Mouse (Mus musculus) megakaryocyte, adult 5-6 weeks (primary cell): Measurements from ENCODE around the gene 1110032A03Rik. TPM values are rescaled to one million over a fixed set of nuclear protein-coding genes. Genes with fewer than 3 reads are reported as not detected.

ENCODE experiments used
- ATAC-seq: 2 replicates; pipeline ENCODE4 v1.8.0; 2016; ENCODE audit warnings: mild to moderate bottlenecking, inconsistent platforms; ENCODE audit not compliant: poor library complexity, severe bottlenecking
- total RNA-seq, 2 experiments: library from RNA; stranded (forward) in 1 of 2; stranded (reverse) in 1 of 2; fragments of 153-499, 151-499 nt in 1 of 2; fragments of 221-1000, 200-1000 nt in 1 of 2; gene quantifications; 2 replicates each; pipeline versions ENCODE4 v1.2.3 to v1.2.4; 2015 to 2017

The 1110032A03Rik gene
- 14.7 and 15.1 TPM in 2 replicates for total RNA-seq (2015)
- total RNA-seq (2017): 10.6 and 14.2 TPM in 2 replicates

DNA sequence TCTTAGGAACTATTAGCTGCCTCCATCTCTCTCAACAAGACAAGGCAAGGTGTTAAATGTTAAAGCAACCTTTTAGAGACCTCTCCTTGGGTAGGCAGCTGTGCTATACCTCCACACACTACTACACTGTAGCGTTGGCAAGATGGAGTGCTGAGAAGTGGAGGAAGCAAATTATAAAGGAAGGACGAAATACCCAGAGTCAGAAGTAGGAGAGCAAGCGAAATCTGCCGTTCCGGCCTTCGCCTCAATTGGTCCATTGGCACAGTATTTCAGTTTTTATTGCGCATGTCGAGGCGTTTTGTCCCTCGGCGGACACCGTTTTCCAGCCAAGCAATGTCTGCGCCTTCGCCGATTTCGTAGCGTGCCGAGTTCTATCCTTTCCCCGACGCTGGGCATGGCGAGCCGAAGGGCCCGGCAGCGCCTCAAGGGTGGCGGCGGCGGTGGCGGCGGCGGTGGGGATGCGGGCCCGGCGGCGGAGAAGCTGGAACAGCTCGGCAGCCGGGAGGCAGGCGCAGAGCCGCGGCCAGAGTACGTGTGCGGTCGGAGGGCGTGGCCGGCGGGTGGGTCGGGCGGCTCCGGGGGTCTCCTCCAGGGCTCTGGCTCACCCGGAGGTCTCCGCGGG is at the start of gene 1110032A03Rik, which contains the start of gene Alg9:
Gene 1110032A03Rik, minus strand, starts transcription at position 530 of the 622 bp plus-strand sequence.
Gene Alg9, plus strand, starts transcription at position 29 of the 622 bp plus-strand sequence.
- ATAC-seq: peak; percentile 80

DNA sequence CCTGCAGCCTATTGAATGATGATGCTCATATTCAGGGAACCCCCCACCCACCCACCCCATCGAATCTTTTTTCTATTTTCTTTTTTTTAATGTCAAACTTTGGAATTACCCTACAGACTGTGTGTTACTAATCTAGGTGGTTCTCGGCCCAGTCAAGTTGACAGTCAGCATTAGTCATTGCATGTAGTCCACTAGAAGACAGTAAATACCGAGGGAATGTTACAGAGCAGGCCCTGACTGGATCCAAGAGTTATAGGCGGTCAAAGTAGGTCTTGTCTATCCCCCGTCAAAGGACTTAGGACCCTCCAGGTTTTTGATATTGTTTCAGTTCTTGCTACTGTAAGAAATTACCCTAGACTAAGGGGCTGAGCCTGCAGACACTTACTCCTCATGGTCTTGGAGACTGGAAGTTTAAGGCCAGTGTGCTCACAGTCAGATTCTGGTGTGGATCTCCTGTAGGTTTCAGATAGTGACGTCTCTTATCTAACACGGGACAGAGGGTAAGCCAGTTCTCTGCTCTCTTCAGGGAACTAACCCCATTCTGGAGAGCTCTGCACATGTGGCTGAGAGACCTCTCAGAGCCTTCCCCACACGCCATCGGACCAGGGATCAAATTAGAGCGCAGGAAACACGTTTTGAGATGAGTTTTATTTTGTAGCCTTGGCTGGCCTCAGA is 48.6 kb upstream of the 1110032A03Rik start:
- ATAC-seq: no peak

DNA sequence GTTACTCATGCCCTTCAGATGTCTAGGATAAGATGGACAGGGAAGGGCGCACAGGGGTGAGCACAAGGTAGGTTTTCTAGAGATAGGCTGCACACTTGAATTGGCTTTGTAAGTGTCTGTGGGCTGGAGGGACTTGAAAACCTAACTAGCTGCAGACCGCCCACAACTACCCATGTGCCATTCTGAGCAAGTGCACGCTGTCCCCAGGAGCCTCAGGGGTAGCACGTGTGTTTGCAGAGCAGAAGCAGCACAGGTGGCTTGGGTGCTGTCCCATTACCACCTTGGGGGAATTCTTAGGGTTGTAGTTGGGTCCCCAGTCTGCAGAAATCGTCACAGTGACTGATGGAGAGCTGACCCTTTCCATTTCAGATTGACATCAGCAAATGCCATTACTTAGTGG is 46.9 kb upstream of the 1110032A03Rik start:
- no peak for ATAC-seq

DNA sequence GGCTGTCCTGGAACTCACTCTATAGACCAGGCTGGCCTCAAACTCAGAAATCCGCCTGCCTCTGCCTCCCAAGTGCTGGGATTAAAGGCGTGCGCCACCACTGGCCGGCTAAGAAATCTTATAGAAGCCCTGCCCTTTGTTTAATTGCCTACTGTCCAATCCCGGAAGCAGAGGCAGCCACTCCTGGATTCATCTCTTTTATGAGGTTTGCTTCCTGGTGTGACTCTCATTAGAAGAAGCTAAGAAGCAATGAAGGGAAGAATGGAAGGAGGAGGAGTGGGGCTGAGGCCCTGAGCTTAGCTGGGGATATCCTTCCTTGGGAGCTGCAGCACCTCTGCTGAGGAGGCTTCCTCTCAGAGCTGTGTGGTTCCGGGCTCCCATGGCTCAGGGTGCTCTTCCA is 46.3 kb upstream of the 1110032A03Rik start:
- ATAC-seq: no peak

DNA sequence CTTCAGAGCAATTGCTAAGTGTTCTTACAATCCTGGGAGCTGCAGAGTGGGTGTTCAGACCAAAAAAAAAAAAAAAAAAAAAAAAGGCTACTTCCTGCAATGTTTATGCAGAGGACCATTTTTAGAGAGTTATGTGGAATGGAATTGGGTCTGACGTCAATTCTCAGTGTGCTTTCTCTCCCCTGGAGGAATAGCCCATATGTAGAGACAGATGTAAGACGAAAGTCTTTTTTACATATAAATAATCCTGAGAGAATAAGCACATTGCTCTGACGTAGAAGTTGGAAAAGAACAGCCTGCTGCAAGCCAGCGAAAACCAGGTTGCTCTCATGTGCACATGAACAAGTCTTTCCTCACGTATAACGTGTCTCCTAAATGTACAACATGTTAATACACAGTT is 44.4 kb upstream of the 1110032A03Rik start:
- no peak for ATAC-seq

DNA sequence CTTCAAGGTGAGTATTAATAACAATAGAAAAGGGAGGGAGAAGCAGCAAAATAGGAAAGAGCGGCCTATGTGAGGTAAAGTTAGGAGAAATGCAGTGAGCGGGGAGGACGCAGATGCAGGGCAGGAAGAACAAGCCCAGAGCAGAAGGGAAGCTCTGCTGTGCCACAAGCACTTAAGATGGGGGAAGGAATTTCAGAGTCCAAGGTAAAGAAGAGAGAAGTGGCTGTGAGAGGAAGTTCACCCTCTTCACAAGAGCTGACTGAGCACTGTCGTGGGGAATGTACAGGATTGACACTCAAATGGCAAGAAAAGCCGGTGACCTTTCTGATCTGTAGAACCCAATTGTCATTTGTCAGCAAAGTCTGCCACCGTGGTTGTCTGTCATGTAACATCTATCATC is 42.7 kb upstream of the 1110032A03Rik start:
- ATAC-seq: peak; percentile 54; the same call in 1 of the 2 replicates

DNA sequence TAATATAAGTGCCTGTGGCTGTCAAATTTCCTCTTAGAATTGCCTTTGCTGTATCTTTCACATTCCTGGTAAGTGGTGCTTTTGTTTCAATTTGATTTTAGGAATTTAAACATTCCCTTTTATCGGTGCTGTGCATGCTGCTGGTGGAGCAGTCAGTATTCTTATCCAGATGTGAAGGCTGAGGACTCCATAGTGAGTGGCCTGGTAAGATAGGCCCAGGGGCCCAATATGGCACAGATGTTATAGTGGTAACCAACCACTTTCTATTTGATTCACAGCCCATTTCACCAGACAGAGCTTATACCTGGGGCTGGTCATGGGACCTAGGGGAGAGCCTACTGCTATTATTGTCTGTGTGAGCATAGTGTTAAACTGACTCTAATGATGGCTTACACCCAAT is 41.2 kb upstream of the 1110032A03Rik start:
- no peak for ATAC-seq

DNA sequence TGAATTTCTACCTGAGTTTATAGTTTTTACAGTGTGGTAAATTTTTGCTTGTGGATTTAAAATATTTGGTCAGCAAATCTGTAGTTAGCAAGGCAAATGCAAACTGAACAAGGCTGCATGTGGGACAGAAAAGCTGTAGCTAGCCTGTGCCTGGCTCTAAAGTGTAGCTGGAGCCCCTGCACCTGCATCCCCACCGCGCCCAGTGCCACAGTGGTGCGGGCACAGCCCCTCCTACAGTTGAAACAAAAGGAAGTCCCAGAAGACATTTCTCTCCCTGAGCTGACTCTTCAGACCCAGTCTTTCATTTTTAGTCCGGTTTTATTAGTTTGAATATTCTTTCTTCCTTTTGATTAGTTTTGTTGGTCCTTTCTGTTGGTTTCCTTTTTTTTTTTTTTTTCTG is 40.3 kb upstream of the 1110032A03Rik start:
- ATAC-seq: no peak

DNA sequence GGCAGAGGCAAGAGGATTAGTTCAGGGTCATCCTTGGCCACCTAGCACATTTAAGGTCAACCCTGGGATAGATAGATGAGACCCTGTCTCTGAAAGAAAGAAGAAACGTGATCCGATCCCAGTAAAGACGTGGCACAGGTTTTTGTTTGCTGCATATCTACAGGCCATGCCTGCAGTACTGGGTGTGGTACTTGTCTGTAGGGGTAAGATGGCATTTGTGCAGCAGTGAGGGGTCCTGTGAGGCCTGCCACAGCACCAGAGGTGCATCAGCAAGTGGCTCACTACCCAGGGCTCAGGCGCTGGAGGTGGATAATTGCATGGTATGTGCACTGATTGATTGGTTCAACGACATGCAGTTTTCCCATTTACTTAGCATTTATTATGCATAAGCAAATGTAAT is 38.5 kb upstream of the 1110032A03Rik start:
- no peak for ATAC-seq

DNA sequence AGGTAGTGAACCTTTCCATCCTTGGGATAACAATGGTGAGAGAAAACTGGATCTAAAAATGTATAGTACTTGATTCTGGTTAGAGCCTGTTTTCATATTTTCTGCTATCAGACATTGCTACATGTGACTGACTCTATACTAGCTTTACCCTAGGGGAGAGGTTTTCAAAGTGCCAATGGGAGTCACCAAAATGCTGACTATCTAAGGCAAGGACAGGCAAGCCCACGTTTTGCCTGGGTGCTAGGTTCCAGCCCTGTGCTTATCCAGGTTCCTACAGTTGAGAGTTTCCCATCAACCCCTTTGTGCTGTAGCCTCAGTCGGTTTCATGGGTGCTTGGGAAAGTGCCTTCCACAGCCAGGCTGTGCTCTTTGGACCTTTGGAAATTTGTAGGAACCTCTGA is 36.4 kb upstream of the 1110032A03Rik start:
- ATAC-seq: no peak

DNA sequence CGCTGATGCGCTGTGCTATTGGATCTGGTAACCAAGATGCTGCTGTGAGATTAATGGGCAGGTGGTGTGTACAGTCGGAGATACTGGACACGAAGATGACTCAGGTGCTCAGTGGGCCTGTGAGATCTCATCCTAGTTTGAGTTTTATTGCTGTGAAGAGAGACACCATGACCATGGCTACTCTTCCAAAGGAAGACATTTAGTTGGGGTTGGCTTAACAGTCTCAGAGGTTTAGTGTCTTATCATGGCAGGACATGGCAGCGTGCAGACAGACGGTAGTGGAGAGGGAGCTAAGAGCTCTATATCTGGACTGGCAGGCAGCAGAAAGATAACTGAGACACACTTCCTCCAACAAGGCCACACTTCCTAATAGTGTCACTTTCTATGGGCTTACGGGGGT is 35.9 kb upstream of the 1110032A03Rik start:
- ATAC-seq: peak; percentile 43; the same call in 1 of the 2 replicates

DNA sequence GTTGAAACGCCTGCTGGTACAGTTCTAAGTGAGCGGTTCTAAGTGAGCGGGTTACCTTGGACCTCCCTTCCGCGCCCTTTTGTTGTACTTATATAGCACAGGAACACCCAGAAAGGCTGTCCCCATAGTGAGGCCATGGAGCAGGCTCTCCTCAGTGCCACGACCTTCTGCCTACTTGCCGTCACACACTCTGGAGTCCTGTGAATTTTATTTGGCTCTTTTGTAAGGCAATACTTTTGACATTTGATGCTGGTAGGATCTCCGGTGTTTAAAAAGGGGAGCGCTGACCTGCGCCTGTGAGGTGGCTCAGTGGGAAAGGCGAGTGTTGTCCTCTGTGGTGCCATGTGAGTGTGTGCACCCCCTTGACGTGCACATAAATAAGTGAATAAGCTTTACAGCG is 33.8 kb upstream of the 1110032A03Rik start:
- ATAC-seq: no peak

DNA sequence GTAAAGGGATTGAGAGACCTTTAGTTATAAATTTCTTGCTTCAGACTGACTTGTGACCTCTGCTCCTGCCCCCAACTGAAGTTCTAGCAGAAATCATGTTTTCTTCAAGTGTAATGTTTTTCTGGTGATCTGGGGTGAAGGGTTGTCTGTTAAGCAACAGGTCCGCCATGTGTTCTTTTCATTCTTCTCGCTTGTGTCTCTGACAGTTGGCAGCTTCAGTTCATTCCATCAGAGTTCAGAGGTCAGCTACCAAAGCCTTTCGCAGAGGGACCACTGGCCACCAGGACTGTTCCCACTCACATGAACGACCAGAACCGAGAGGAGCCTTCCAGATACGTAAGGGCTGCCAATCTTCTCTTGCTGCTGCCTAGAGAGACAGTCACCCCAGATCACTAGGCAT is 33.2 kb upstream of the 1110032A03Rik start:
- ATAC-seq: no peak

DNA sequence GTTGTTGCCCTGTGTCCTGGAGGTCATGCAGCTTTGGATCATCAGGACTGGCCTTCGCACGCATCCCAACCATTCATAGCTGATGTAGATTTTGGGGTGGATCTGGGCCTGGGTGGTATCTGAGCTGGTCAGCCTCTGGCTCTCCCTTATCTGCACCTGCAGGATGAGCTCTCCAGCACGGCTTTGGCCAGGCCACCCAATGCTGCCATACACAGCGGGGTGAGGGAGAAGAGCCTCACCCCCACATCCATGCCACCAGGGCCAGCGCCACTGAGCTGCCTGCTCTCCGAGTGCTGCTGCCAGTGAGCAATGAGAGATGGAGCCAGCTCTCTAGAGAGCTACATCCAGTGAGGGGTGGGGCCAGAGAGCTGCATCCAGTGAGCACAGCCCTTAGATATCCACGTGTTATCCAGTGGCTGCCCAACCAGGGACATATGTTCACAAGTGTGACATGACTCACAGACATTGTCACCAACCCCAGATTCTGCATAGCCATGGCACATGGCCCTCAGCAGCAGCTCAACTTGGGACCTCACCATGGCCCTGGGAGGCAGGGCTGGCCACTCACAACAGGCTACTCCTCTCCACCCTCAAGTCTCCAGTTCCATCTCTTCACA is 27.8 kb upstream of the 1110032A03Rik start:
- peak; percentile 47 for ATAC-seq

DNA sequence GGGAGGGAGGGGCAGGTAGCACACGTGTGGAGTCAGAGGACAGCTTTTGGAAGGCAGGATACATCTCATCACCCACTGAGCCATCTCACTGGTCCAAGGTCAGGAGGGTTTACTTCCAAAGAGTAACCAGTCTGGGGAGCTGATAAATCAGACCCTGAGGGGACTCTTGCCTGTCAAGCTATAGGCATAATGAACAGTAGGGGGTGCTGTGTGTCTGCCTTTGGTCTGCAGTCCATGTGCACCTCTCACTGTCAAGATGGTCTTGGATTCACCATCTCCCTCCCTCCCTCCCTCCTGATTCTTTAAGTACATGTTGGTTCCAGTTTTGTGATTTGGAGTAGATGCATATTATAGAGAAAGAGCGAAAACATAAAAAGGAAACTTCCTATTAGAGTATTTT is 25.7 kb upstream of the 1110032A03Rik start:
- ATAC-seq: peak; percentile 80

DNA sequence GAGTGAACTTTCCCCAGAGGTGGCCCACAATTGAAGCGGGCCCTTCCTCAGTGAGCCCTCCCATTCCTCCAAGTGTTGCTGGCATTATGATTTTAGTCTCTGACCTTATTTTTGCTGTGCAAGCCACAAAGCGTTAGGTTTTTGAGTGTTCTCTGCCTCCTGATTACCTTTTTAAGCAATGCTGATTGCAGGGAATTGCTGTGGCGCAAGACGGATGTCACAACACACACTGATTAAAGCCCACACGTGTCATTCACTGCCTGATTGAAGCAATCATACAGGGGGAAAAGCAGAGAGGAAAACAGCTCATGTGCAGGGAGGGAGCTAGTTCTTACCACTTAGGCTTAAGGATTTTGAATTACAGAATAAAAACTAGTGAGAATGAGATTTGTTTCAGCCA is 23.0 kb upstream of the 1110032A03Rik start:
- ATAC-seq: no peak

DNA sequence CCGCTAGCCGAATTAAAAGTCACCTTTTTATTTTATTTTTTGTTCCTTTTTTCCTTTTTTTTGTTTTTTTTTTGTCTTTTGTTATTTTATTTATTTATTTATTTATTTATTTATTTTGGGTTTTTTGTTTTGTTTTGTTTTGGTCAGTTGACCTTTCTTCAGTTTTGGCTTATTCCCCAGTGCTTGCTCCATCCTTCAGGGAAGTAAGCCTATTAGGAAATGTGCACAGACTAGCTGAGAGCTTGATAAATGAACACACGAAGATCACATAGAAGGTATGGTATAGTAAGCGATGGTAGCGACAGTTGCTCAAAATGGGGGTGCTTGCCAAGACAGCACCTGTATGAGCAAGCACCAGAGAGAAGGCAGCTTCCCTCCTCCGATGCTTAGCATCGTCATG is 22.3 kb upstream of the 1110032A03Rik start:
- ATAC-seq: no peak

DNA sequence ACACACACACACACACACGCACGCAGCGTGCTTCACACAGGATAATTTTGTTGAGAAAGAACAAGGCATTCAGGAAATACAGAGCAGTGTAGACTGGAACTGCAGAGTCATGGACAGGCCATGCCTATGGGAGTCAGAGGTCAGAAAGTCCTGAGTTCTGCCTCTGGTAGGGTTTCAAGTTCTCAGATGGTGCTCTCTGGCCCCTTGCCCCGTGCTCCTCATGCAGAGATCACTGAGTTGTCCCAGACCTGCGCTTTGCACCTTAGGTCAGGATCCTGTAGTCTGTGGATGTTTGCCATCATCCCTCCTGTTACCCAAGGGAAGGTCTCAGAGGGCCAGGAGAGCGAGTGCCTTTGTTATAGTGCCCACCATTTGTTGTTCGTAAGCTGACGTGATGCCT is 21.5 kb upstream of the 1110032A03Rik start:
- no peak for ATAC-seq

DNA sequence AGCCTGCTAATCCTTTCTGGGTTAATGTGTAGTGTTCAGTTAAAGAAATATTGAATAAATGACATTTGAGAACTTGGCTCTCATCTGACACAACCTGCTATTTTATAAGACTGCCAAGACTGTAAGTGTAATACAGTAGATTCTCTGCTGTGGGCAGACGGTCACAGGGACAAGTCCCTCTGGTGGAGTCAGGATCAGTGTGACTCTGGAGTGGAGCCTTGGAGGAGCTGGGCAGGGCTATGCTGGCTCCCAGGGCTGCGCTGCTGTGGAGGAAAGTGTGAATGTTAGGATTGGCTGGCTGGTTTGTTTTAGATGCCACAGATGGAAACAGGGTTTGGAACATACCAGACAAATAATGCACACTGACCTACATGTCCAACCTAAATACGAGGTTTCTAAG is 19.9 kb upstream of the 1110032A03Rik start:
- no peak for ATAC-seq

DNA sequence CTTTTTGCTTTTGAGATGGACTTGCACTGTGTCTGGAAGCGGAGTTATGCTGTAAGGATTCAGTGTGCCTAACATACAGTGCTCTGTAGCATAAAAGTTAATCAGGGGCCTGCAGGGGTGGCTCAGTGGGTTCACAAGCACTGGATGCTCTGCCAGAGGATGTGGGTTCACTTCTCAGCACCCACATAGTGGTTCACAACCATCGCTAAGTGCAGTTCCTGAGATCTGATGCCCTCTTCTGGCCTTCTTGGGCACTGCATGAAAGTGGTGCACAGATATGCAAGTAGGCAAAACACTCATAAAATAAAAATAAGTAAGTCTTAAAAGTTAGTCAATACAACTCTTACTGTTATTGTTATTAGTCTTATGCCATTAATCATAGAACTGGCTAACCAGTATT is 6.8 kb upstream of the 1110032A03Rik start:
- ATAC-seq: peak; percentile 64

DNA sequence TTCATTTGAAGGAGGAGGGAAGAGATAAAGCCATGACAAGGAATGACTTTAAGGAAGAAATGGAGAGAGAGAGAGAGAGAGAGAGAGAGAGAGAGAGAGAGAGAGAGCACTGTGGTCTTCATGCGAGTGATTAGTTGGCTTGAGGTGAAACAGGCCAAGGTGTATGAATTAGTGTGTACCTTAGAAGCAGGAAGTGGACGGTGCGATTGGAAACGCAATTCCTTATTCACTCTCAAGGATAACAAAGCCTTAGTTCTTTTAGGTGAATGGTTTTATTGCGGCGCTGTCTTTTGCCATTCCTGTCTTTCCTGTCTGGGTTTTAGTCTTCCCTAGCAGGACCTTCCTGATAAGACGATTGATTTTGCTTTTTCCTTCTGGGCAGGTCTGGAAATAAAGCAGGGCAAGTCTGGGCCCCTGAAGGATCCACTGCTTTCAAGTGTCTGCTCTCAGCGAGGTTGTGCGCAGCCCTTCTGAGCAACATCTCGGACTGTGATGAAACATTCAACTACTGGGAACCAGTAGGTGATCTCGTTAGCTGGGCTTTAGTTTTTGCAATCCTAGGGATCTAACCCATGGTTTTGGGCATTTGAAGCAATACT is 941 bp upstream of the 1110032A03Rik start:
- no peak for ATAC-seq

DNA sequence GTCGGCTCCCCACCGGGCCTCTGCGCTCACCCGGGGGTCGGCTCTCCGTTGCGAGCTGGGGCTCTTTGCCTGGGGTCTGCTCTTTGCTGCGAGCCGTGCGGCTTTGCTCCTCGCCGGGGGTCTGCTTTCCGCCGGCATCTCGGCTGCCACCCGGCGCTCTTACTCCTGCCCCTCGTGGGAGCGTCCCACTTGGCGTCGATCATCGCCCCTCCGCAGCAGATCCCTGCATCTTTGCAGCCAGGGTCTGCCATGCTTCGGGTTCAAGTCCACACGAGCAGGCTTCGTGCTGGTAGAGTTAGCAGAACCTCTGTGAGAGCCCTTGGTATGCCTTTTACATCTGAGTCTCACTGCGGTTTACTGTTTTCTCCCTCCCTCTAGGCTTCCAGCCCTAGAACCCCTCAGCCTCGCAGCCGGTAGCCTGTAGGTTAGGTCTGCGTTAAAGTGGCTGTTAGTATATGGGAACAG is 374 bp upstream of the 1110032A03Rik start:
- peak; percentile 39 for ATAC-seq
